Mouse (Mus musculus) spleen, postnatal 10 days (tissue): ENCODE measurements around the gene Anks1b.

Source experiments
- DNase-seq, 2 experiments: peaks; one replicate each; pipeline ENCODE4 v3.0.0; 2021 to 2022; ENCODE audit warnings: low spot score in 2 of 2

The Anks1b gene

DNA sequence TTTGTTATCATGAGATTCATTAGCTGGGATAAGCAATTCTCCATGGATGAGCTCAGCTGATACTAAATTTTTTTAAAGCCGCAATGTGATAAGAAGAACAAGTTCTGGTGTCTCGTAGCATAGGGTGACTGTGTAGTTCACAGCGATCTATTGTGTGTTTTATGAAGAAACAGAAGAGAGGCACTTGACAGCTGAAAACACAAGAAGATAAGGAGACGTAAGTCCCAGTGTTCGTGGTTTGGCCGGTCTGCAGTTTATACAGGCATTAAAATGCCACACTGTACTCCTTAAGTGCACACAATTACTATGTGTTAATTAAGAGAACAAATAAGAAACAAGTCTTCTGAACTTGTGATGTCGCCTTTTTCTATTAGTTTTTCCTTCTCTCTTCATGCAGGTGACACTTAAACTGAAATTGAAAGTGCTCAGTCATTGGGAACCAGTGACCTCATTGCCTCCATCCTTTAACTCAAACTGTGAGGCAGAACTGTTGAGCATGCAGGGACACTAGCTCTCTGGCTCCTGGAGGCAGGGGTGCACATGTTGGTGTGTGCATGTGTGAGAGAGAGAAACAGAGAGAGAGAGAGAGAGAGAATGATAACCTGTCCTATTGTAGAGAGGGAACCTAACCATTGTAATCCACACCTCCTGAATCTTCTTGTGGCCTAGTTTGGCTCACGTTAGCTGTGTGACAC lies 935.5 kb downstream of the Anks1b start:
- DNase-seq = no peak

DNA sequence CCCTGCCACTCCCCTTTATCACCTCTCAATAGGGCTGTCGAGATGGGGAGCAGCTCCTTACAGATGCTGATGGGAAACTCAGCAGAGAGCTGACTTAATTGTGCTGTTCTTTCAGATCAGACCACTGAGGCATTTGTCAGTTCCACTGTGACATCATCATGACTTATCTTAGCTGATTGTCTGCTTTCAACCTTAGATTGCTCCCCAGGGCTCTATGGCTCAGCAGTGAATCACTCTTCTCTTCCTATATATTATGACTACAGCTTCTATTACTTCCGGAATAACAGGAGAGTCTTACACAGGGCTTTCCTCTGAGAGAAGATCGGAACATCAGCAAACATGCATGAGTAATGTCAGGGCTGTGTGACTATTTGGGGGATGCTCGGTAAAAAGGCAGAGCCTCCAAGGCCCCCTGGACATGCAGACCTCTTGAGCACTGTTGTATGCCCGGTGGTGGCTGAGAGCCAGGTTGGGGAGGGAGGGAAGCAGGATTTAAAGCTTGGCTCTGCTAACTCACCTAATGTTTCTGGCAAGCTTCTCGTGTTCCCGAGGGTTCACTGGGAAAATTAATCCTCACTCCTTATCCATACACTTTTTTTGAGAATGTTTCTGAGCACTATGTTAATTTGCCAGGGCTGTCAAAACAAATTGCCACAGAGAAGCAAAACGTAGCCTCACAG lies 936.7 kb downstream of the Anks1b start:
- DNase-seq = no peak

DNA sequence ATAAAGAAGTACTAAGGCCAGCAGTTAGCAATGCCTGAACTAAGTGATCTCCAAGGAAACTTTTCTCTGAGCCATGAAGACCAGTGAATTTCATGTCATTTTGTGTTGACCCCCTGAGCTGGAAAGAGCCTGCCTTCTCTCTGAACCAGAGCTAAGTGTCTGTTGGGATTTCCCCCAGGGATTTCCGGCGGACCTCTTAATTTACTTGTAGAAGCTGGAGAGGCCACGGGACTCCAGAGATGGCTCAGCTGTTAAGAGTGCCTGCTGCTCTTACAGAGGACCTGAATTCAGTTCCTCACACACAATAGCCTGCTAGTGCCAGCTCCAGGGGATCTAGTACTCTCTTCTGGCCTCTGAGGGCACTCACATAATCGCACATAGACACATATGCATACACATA lies 938.1 kb downstream of the Anks1b start:
- no peak for DNase-seq

DNA sequence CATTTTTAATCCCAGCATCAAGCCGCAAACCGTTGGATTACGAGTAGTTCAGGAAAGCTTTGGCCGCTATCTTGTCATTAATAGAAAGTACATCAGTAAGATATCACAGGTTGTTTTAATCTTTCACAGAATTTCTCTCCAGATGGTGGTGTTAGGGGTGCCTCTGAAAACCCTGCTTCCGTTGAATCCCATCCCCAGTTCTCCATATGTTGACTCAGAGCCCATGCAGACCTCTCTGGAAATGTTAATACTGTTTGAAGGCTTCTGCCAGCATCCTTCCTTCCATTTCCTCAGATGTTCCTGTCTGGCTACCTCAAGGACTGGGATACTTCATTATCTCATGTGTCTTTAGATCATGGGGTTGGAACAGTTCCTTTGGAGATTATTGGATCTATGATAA lies 940.0 kb downstream of the Anks1b start:
- no peak for DNase-seq

DNA sequence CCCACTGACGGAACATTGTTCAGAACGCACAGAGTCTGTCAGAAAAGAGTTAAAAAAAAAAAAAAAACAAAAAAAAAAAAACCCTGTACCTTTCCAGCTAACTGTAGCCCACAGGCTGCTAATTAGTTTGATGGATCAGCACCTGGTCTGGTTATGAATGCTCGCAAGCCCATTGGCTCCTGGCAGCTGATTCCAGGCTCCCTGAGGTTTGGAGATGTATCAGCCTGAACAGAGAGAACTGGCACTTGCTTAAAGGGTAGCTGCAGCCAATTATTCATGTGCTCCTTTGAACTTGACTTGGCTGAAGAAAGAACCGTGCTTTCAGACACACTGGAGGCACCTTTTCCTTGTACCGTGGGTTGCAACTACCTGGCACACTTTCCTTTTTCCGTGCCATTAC lies 941.1 kb downstream of the Anks1b start:
- DNase-seq = no peak

DNA sequence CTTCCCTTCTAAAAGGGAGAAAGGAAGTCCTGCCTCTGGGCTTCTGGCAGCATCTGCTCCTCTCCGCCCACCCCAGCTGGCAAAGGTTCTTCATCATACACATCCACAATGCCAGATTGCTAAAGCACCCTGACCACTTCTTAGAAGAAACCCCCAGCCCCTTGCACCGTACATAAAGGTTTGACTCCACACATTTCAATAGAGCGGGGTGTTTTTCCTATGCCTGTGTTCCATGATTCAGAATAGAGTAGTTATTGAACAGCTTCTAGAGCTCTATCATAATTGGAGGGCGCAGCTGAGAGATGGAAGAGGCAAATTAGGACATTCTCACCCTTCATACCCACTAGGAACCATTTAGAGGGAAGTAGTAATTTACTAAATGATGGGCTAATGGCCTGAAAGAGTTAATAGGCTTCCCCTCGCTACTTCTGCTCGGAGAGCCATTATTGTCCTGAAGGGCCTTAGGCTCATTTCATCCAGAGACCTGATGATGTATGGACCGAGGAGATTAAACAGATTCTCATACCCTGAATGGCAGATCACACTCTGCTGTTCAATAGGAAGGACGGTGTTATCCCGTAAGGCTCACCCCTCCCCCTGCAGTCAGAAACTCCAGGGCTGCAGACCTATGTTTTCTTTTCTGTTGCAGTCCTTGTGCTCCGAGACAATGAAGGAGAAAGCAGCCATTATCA lies 945.1 kb downstream of the Anks1b start:
- DNase-seq = no peak

DNA sequence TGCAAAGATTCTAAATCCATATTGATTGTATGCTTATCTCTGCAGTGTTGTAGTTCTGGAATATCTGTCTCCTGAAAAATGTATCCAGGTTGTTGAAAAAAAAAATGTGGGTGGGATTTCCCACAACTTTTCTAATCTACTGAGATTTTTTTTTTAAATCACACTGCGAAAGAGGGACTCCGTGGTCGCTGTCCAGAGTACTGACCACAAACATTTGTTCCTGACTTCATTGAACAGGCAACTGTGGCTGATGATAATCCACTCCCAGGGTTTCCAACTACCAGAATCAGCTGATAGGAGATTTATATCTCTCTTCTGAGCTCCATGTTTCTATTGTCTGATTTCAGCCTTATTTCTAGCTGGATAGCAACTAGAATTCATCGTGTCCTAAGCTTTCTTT lies 950.1 kb downstream of the Anks1b start:
- no peak for DNase-seq

DNA sequence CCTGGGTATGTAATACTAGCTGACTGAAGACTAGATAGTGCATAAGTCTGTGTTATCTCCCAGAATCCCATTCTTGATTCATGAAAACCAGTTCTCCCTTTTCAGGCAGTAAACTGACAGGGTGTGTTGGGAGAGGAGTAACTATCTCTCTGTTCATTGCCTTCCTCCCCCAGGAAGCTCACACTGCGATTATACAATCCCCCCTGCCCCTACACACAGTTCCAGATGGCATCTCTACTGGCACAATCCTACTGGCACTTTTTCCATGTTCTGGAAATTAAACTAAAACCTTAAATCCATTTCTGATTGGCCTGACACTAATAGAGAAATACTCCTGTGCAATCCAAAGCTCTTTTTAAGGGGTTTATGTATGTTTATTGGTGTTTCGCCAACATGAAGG lies 951.4 kb downstream of the Anks1b start:
- no peak for DNase-seq

DNA sequence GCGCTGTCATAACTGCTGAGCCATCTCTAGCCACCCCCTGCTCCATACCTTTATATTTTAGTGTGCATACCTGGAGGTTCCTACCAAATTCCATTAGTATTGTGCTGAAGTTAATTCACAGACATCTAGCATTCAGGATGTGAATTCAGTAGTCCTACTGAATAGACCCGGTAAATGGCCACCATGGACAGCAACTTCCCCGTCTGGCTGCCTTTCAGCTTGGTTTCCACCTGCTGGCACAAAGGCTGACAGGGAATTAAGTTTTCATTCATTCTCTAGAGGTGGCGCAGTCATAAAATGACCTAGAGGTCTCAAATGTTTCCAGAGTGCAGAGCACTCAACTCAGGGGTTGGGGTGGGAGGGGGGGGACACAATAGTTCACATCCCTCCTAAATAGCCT lies 953.6 kb downstream of the Anks1b start:
- DNase-seq = no peak

DNA sequence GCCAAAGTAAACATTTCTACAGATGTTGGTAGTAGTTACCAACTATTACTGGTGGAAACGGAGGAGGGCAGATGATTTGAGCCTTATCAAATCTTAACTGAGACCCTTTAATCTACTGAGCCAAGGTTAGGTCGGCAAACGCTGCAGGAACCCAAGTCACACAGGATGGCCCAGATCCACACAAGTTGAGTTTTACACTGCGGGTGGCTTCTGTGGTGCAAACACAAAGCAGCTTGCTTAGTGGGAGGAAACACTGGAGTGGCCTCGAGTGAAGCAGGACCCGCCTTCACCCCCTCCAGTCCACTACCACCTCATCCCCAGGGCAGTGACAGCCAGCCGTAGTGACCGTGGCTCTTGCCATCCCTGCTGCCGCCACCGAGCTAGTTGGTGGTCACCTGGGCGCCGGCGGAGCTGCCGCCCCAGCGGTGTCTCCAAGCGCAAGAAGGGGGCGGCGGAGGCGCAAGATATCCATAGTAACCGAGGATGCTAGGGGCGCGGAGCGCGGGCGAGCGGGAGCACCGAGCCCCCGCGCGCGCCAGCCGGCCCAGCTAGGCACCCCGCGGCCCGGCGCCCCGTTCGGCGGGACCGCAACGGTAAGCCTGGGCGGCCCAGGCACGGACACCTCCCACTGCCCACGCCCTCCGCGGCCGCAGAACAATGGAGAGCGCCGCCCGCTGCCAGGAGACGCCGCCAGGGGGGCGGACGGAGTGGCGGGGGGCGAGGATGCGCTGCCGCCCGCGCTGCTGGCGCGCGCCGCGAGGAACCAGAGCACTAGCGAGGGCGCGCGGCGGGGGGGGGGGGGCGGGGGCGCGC lies 955.5 kb downstream of the Anks1b start:
- no peak for DNase-seq

DNA sequence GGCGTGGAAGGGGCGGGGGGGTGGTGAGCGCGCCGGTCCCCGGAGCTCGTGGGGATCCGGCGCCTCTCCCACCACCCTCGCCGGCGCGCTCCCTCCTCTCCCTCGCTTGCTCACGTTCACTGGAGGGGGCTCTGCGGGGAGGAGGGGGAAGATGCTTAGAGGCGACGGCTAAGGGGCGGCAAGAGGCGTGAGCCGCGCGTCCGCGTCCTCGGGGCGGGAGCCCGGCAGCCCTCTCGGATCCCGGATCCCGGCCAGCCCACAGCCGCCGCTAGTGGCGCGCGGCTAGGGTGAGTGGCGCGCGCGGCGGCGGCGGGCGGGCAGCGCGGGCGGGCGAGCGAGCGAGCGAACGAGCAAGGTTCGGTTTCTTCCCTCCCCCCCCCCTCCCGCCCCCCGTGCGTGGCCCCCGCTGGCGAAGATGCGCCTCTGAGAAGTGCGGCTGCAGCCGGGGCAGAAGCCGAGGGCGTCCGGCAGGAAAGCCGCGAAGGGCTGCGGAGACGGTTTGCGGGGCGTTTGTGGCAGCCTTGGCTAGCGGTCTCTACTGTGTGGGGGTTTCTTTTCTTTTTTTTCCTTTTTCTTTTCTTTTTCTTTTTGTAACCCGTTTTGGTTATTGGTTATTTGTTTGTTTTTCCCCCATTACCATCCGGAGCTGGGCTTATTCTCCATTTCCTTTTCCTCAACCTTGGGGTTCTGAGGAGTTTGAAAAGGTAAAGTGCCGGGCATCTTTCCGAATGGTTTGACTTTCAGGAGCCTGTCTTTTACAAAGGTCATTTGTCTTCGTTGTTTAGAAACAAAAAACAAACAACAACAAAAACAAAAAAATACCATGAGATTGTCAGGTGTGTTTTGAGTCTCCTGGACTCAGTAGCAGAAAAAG lies 956.3 kb downstream of the Anks1b start:
- DNase-seq = no peak

DNA sequence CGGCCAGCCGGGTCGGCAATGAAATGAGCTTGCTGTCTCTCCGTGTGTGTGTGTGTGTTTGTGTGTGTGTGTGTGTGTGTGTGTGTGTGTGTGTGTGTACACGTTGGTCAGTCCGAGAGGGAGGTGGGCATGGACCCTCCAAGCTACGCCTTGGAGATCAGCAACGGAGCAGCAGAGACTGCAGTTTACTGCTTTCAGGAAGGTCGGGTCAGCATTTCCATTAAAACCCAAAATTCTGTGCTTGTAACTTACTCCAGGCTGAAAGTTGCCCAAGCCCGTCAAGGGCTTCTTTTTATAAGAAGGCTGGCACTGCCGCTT lies 956.9 kb downstream of the Anks1b start:
- DNase-seq = no peak

DNA sequence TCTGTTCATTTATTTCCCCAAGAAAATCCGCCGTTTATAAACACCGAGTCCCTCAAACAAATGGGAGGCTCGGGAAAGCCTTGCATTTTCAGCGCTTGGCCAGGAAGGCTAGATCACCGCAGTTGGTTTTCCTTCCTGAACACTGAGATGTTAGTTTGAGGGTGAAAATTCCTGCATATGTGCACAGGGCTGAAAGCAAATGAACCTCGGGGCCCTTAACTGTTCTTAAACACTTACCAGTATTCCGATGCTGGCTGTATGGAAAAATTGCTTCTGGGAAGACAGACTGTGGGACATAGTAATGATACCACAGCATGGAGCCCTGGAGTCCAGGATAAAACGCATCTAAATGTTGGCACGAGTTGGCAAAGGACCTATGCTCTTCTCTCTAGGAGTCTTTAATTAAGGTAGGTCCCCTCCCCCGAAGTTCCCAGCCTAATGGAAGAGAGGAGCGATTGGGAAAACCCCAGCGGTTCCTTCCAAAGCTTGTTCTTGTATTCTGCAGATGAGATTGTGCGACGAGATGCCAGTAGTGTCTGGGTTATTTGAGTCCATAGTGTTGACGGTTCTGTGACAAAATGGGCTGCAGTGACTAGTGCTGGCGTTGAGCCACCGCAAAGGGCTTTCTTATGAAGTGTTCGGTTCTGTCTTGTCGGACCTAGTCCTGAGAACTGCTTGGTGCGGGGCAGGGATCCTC lies 957.4 kb downstream of the Anks1b start:
- DNase-seq = no peak

DNA sequence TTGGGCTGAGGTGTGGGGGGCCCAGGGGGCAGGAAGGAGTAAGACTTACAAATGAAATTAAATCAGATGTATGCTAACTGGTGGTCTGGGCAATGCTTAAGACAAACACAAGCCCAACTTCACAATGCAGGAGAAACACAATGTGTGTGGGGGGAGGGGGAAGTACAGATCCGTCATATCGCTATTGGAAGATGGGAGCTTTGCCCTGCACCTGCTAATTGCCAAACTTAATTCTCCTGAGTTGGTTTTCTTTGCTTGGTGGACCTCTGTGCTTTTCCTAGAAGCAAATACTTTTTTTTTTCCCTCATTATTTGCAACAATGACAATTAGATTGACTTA lies 957.9 kb downstream of the Anks1b start:
- no peak for DNase-seq

DNA sequence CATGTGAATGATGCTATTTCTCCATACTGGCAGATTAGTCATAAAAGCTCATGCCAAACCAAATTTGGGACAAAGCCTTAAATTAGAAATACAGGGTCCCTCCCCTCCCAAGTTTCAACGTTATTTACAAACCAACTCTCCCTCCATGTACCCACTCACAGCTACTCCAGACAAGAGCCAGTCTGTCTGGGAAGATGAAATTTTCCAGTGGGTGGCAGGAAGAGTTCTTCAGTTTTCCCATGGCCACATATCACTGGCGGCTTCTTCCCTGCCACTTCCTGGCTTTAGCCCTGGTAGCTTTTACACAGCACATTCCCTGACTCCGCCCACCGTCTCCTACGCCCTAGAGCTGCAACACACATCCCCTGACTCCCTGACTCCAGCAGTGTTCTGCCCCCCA lies 961.0 kb downstream of the Anks1b start:
- no peak for DNase-seq

DNA sequence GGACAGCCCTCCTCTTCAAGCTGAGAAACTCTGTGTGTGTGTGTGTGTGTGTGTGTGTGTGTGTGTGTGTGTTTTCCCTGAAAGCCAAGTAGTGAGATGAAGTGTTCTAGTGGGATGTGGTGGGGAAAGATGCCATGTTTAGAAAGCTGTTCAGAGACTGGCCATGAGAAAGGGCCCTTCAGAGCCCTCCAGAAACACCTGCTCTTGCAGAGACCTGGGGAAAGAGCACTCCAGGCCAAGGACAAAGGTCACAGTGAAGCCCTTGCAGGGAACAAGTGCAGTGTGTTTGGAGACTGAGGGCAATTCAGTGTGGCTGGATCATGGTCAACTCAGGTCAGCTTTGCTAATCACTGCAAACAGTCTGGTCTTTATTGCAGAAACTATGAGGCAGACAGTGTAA lies 961.9 kb downstream of the Anks1b start:
- DNase-seq = no peak

DNA sequence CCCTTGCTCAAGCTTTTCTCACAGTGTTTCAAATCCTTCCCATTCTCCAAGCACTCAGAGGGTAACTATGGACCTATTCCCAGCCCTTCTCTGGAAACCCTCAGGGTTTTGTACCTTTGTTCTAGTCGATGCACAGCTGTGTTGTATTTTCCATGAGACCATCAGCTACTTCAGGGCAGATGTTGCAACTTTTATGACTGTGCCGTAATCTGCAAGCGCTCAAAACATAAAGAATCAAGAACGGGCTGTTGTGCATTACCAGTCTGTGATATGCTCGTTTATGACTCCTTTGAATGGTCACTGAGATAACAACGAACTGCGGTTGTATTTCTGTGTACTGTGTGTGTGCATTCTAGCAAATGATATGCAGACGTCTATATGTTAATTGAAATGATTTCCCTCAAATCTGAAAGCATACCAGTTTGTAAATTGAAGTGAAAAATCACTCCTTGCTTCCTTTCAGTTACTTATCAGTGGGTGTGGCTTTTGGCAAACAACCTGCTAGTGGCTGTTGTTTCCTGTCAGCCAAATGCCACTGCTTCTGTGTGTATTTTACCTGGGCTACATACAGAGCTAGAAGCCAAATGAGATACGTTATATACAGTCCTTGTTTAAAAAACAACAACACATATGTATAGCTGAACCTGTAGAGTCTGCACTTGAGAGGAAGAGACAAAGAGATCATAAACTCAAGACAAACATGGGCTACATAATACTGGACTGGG lies 966.5 kb downstream of the Anks1b start:
- no peak for DNase-seq

DNA sequence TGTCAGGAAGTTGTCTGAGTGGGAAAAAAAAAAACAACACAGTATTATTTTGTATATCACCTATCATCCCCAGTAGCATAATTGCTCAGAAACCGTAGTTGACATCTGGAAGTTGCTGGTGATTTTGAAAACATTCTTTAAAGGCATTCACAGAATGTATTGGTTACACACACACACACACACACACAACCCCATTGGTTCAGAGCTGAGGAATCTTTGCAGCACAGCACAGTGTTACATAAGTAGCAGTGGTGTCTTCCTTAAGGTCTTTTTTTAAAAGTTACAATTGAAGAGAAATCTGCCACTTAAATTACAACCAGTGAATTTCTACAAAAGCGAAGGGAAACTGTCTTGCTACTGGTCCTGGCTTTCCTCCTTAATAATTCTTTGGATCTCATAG lies 969.1 kb downstream of the Anks1b start:
- DNase-seq = no peak

DNA sequence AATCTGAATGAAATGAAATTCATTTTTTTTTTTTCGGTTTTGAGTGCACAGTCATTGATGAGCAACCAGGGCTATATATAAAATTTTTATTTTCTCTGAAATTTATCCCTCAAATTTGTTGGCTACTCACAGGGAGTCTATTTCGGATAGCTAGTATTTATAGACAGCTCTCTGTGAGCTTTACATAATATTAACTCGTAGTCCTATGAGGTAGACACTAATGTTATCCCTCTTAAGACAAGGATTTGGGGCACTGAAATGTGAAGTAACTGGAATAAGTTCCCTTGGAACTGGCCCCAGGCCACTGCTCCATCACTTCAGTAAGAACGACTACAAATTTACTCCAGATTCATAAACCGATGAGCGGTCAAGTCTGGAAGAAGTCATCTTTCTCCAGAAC lies 977.8 kb downstream of the Anks1b start:
- no peak for DNase-seq

DNA sequence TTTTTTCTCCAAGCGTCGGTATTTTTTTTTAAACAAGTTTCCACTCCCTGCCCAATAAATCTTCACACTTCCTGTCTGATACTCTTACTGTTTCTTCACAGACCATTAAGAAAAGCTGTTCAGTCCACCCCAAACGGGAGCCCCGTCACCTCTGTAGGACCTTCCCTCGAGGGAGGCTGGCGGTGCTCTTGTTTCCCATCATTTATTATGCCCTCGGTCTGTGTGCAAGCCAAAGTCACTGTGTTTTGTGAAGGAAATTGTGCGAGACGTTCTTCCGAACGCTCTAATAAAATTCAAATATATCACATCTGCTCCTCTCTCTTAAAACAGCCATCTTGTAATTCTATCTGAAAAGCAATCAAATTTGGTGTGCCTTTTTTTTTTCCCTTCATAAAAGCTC lies 978.7 kb downstream of the Anks1b start:
- DNase-seq = no peak
